Mouse (Mus musculus) adrenal gland, adult 18-20 months (tissue): ENCODE measurements around the gene Ehd3. TPM values are rescaled to one million over a fixed set of nuclear protein-coding genes. Genes with fewer than 3 reads are reported as not detected.
"Not testable (repeated sequence)": the region's sequence is repeated elsewhere in the genome, so short reads cannot be mapped to it uniquely, and the experiment has no call there.

Experiments used
- DNase-seq, 2 experiments: peaks; one replicate each; pipeline ENCODE4 v3.0.0; 2021 to 2022; ENCODE audit warnings: low spot score in 2 of 2
- total RNA-seq, 2 experiments: library from RNA; stranded (reverse); gene quantifications; 1 replicate in 1 of 2; 2 replicates in 1 of 2; pipeline ENCODE4 v1.2.3; 2021

Ehd3 gene
- total RNA-seq, 2 experiments from 2014 or later = 59.2 to 70.6 TPM

- no peak for DNase-seq
These were observed 19.4 kb downstream of the Ehd3 start for GRCm38 (mm10) chr17:73823121-73824021.

GRCm38 (mm10) chr17:73824022-73824340 lies 20.0 kb downstream of the Ehd3 start:
- no peak for DNase-seq

GRCm38 (mm10) chr17:73826106-73826505 lies 22.2 kb downstream of the Ehd3 start:
- no peak for DNase-seq

GRCm38 (mm10) chr17:73827446-73827845 lies 23.5 kb downstream of the Ehd3 start:
- no peak for DNase-seq

- no peak for DNase-seq
These were observed 26.6 kb downstream of the Ehd3 start for GRCm38 (mm10) chr17:73830511-73830910.

GRCm38 (mm10) chr17:73831427-73831826 lies 27.5 kb downstream of the Ehd3 start:
- DNase-seq = no peak

GRCm38 (mm10) chr17:73832901-73833300 lies 29.0 kb downstream of the Ehd3 start:
- DNase-seq = no peak

- no peak for DNase-seq
These were observed 29.5 kb downstream of the Ehd3 start for GRCm38 (mm10) chr17:73833474-73833873.

- no peak for DNase-seq
These were observed 32.7 kb downstream of the Ehd3 start for GRCm38 (mm10) chr17:73836601-73837000.

GRCm38 (mm10) chr17:73837244-73837643 lies 33.3 kb downstream of the Ehd3 start:
- no peak for DNase-seq

- DNase-seq = no peak
These were observed 35.3 kb downstream of the Ehd3 start for GRCm38 (mm10) chr17:73839086-73839835.

GRCm38 (mm10) chr17:73839876-73840275 lies 35.9 kb downstream of the Ehd3 start:
- DNase-seq = not testable (repeated sequence)

- no peak for DNase-seq
These were observed 39.0 kb downstream of the Ehd3 start for GRCm38 (mm10) chr17:73842963-73843362.

GRCm38 (mm10) chr17:73845632-73846031 lies 41.7 kb downstream of the Ehd3 start:
- DNase-seq = no peak

GRCm38 (mm10) chr17:73847399-73847798 lies 43.5 kb downstream of the Ehd3 start:
- no peak for DNase-seq

GRCm38 (mm10) chr17:73853041-73853440 lies 49.1 kb downstream of the Ehd3 start:
- no peak for DNase-seq

GRCm38 (mm10) chr17:73853717-73854116 lies 49.8 kb downstream of the Ehd3 start:
- DNase-seq = no peak

- no peak for DNase-seq
These were observed 65.2 kb downstream of the Ehd3 start for GRCm38 (mm10) chr17:73869008-73869685.

- DNase-seq = no peak
These were observed 67.1 kb downstream of the Ehd3 start for GRCm38 (mm10) chr17:73870956-73871605.

GRCm38 (mm10) chr17:73875268-73875667 lies 71.3 kb downstream of the Ehd3 start:
- no peak for DNase-seq

- DNase-seq = no peak
These were observed 71.7 kb downstream of the Ehd3 start for GRCm38 (mm10) chr17:73875674-73876073.
